Mouse (Mus musculus): ENCODE measurements at regions not wholly inside any gene's neighbourhood (a gene's known extent, or its start where the extent isn't known, plus 50 kb on each side); places are given as distances from the start of the nearest gene placed in this dataset.

- DNase-seq (ENCODE audit: inconsistent age in 2 of 2, low spot score in 1 of 2) = no peak
Measured at GRCm38 (mm10) chr11:63822847-63823246, 99.2 kb downstream of the Hs3st3b1 start.

DNA sequence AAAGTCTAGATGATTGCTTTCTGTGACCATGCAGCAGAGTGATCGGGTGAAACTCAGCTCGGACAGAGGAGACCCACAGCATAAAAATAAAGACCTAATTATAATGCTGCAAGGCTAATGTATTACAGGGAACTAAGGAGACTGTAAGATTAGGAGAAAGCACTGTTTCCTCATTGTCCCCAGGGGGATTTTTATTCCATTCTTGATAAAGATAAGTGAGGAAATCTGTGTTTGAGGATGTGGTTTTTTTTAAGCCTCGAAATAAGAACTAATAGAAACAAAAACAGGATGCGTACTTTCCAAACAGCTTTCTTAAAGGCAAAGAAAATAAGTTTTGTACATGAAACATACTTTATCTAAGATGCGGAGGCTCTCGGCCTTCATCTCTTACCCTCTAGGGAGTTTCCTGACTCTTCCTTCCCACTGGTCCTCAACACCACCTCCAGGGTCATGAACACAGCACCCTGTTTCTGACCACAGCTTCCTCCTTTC is 94.8 kb downstream of the Hs3st3b1 start:
- DNase-seq (ENCODE audit: inconsistent age in 2 of 2, low spot score in 1 of 2) = no peak

- DNase-seq (ENCODE audit: inconsistent age in 2 of 2, low spot score in 1 of 2) = no peak
Measured at GRCm38 (mm10) chr11:63833480-63833879, 88.6 kb downstream of the Hs3st3b1 start.

DNA sequence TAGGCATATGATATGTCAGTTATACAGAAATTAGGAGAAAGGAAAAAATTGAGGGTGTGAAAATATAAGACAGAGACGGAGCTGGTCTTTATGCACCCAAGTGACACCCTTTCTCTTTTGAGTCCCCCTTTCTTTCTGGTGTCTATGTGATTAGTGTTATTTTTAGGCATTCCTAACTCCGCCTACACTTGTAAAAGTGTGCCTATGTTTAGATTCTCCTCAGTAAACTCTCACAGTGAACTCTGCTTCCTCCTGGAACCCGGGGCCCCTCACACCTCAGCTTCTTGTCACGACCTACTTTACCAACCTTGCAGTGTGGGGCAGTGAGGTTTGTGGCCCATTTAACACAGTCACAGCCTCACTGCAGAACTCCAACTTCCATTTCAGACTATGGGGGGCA is 88.0 kb downstream of the Hs3st3b1 start:
- no peak for DNase-seq (ENCODE audit: inconsistent age in 2 of 2, low spot score in 1 of 2)

DNA sequence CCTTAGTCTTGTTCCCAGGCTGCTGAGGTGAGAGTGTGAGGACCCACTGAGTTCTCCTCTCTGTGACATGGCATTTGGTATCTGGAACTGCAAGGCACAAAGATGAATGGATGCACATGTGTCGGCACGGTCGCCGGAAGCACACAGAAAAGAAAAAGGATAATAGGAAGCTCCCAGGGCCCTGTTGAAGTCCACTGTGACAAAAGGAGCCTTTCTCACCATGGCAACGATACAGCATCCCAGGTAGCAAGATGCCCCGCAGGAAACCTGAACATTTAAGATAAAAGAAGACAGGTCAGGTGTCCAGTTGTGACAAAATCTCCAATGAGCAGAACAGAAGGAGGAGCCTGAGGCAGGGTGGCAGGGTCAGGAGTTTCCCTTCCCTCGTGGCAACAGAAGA is 87.5 kb downstream of the Hs3st3b1 start:
- no peak for DNase-seq (ENCODE audit: inconsistent age in 2 of 2, low spot score in 1 of 2)
